Mouse (Mus musculus) olfactory bulb, adult 2 months (tissue): ENCODE measurements around the gene Cbx8.

Experiments used
- CTCF ChIP-seq: fragments of 200-500 bp; IDR thresholded peaks from 2 replicates; pipeline ENCODE4 v1.5.1; 2012; ENCODE audit warnings: low read depth, mild to moderate bottlenecking, low read length, moderate library complexity; ENCODE audit not compliant: insufficient read depth
- POLR2A ChIP-seq: fragments of 200-500 bp; IDR thresholded peaks from 2 replicates; pipeline ENCODE4 v1.6.1; 2012; ENCODE audit warnings: mild to moderate bottlenecking, low read depth, low read length, moderate library complexity; ENCODE audit not compliant: insufficient read depth

DNA sequence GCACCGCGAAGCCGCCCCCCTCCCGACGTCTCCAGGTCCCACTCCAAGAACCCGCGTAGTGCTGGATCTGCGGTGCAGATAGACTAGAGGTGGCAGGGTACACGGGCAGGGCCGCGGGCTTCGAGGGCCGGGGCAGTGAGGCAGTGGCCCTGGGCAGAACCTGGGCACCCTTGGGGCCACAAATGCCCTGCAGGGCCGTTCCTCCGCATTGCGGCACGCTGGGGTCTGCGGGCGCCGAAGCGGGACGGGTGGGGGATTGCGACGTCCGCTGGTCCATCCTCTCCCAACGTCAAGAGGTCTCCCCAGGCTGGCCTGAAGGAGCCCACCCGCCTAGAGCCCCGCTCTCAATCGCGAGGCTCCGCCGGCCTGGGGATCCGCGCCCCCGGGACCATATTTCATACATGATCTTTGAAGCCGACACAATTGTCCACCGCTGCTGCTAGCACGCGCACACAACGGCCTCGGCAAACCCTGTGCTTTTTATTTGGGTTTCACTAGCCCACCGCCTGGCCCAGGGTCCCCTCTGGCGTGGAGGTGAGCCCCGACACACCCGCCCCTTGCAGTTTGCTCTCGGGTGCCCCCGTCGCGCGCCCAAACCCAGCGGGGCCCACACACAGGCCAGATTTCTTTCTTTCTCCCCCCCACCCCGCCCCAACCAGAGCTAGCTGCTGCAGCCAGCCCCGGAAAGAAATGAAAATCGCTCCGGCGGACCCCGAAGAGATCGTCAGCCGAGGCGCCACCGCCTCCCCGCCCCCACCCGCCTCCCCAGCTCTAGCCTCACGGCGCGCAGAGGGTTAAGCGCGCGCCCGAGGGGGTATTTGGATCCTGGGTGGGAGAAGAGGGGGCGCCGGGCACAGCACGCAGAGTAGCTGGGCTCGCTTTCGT is 49.5 kb upstream of the Cbx8 start:
- no peak for TF ChIP-seq CTCF
- TF ChIP-seq POLR2A, result 0 out of 2 replicates have a peak, but pooled peaks have one; percentile 17
